Mouse (Mus musculus) lung, adult 2 months (tissue): ENCODE results near the gene Syn2.

Source experiments
- CTCF ChIP-seq: fragments of 200-500 bp; IDR thresholded peaks from 2 replicates; pipeline ENCODE4 v1.5.1; 2011; ENCODE audit warnings: mild to moderate bottlenecking, low read length, control low read depth; ENCODE audit not compliant: insufficient read depth
- POLR2A ChIP-seq: fragments of 200-500 bp; IDR thresholded peaks from 2 replicates; pipeline ENCODE4 v1.6.1; 2011; ENCODE audit warnings: low read depth, mild to moderate bottlenecking, control low read depth, low read length, borderline replicate concordance; ENCODE audit errors: extremely low read depth

DNA sequence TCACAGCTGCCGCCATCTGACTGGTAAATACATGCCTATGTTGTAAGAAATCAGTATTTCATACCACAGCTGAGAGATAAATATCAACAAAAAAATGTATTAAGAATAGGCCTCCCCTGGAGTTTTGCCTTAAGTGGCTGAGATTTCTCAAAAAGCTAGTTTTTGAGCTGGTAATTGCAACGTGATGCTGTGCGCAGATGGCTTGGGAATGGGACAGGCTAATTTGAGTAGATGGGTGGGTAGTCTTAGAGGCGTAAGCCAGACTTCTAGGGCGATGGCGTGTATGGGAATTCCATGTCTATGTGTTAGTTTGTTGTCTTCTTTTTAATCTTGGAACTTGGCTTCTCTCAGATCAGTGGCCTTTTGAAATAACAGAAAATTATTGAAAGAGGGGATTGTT, 157.1 kb downstream of the Syn2 start:
- TF ChIP-seq CTCF (no peak), POLR2A (no peak)
